Mouse (Mus musculus): Measurements from ENCODE around the gene Me1. TPM values are rescaled to one million over a fixed set of nuclear protein-coding genes. Genes with fewer than 3 reads are reported as not detected.
"Not testable (repeated sequence)": the region's sequence is repeated elsewhere in the genome, so short reads cannot be mapped to it uniquely, and the experiment has no call there.

Me1 gene
- total RNA-seq, 1 experiment from 2014 or later, result not detected

DNA sequence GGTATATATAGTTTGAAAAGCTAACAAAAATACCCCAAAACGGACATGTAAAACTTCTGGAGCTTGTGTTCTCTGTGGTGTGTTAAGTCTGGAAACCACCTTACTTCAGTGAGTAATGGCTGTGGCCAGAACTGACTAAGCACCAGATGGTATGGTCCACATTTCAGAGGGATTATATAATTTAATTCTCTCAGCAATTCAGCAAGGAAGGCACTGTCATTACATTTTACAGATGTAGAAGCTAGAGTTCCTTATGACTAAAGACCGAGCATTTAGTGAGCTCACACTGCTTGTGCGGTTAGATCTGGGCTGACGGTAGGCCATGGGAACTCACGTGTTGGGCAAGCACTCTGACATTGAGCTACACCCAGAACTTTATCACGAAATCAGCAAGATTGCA, 71.0 kb downstream of the Me1 start:
- no peak for ATAC-seq (ENCODE audit: extremely low read depth, insufficient number of reproducible peaks, low FRiP score, poor library complexity, severe bottlenecking)

DNA sequence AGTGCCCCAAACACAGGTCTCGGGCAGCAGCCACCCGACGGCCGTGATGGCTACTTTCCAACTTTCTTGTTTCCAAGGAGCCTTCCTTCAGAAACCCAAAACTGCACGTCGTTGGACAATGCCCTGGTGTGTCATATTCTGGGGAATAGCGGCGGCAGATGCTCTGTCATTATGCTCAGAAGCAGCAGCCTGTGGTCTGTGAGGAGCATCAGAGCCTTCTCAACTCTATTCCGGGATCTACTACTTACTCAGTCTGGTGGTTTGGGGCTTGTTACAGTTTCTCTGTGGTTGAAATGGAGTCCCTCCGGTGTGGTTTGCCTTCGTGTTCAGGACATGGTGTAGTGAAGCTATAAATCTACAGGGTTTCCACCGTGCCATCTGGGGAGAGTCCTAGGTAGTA, 71.7 kb downstream of the Me1 start:
- ATAC-seq (ENCODE audit: extremely low read depth, insufficient number of reproducible peaks, low FRiP score, poor library complexity, severe bottlenecking), result no peak

- ATAC-seq (ENCODE audit: extremely low read depth, insufficient number of reproducible peaks, low FRiP score, poor library complexity, severe bottlenecking), result no peak
Observed at GRCm38 (mm10) chr9:86622062-86622461, 73.7 kb downstream of the Me1 start.

DNA sequence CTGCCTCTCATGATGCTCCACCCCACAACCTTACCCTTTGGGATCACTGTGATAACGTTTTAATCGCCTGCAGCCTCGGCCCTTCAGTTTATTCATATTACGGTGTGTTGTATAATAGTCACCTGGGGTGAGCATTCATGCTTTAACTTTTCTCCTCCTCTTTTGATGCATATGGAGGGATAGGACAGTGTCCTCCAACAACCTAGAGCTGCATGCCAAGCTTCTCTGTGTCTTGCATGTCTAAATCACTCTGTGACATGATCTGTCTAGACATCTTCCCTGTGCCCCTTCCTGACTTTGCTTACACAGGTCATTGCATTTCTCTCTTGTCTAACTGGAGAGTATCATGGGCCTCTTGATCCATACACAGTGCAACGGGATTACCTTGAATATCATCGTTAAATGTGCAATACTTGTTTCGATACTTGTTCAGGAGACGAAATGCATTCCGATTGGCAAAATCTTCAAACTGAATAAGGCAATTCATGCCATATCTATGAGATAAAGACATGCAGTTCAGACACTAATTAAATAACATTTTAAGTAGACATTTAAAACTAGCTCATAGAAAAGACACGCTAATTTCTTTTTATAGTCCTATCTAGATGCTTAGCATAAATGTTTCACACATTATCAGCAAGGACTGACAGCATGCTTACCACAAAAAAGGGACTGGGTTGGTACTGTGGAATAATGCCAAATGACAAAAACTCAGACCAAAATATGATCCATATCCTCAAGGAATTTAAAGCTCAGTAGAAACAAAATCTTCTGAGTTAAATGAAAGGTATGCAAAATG, 76.2 kb downstream of the Me1 start:
- ATAC-seq (ENCODE audit: extremely low read depth, insufficient number of reproducible peaks, low FRiP score, poor library complexity, severe bottlenecking), result no peak

DNA sequence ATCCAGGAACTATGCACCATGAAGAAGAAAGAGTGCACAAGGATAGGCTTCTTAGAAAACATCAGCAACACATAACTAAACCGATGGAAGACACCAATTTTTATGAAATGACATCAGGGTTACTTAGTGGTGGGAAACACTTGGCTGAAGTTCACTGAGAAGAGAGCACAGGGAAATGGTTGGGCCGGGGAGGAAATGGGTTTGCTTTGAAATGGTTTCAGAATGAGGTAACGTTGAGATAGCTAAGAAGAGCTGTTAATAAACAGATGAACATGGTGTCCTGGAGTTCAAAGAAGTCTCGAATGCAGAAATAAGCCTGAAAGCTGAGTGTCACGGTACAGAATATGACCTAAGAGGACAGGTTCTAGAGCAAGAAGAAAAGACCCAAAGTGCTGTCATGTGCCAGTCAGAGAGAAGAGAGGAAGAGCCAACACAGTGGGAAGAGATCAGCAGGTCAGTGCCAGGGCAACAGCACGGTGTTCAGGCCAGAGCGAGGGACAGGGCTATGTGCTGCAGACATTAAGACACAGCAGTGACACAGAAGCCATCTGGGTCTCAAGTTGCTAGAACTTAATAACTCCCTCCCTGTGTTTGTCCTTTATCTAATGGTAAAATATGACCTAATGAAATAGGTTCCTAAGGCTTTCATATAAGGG, 77.8 kb downstream of the Me1 start:
- ATAC-seq (ENCODE audit: extremely low read depth, insufficient number of reproducible peaks, low FRiP score, poor library complexity, severe bottlenecking), result no peak

DNA sequence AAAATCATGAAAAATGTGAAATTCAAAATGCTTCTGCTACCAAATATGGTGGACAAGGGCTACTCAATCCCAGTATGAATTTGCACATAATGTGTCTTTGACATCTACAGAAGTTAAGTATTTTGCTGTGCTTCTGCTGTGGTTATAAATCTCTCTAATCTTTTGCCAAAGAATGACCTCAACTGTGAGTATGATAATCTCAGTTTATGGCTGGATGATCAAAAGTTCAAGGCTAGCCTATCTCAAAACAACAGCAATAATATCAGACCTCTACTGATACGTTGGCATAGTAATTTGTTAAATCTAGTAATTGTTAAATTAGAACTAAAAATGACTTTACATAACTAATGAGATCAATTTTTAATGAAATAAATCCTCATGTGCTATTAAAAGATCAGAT, 80.0 kb downstream of the Me1 start:
- ATAC-seq (ENCODE audit: extremely low read depth, insufficient number of reproducible peaks, low FRiP score, poor library complexity, severe bottlenecking), result no peak

DNA sequence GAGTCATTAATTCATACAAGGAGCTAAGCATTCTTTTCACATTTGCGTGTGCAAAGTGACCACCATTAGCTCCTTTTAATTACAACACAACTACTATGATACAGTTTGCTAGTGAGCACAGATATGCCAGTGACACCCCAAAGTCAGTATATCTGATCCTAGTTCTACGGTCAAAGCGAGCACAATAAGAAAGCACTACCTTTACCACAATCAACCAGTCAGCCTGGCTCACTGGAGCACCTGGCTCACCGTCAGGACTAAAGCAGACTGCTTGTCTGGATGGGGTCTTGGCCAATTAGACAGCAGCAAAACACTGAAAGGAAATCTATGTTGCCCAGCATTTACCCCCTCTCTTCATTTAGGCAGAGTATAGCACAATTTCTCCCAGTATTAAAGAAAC, 83.7 kb downstream of the Me1 start:
- no peak for ATAC-seq (ENCODE audit: extremely low read depth, insufficient number of reproducible peaks, low FRiP score, poor library complexity, severe bottlenecking)

DNA sequence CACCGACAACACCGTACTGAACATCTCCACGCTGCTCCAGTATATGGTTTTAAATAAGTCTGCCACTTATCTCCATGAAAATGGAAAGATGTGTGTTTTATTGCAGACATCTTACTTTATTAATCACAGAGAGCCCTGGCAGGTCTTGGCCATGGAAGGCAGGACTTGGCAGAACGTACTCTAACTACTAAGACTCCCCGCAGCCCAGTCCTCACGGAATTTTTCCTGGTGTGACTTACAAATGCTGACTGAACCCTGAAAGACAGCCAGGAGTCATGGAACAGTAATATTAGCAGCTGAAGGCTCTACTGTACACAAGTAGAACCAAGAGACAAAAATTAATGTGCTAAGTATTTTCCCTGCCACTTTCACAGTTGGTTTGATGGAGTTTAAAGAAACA, 90.0 kb downstream of the Me1 start:
- no peak for ATAC-seq (ENCODE audit: extremely low read depth, insufficient number of reproducible peaks, low FRiP score, poor library complexity, severe bottlenecking)

- ATAC-seq (ENCODE audit: extremely low read depth, insufficient number of reproducible peaks, low FRiP score, poor library complexity, severe bottlenecking), result no peak
Observed at GRCm38 (mm10) chr9:86599723-86600303, 95.9 kb downstream of the Me1 start.

DNA sequence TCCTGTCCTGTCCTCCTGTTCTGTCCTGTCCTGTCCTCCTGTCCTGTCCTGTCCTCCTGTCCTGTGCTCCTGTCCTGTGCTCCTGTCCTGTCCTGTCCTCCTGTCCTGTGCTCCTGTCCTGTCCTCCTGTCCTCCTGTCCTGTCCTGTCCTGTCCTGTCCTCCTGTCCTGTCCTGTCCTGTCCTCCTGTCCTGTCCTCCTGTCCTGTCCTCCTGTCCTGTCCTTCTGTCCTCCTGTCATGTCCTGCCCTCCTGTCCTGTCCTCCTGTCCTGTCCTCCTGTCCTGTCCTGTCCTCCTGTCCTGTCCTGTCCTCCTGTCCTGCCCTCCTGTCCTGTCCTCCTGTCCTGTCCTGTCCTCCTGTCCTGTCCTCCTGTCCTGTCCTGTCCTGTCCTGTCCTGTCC, 98.8 kb downstream of the Me1 start:
- ATAC-seq (ENCODE audit: extremely low read depth, insufficient number of reproducible peaks, low FRiP score, poor library complexity, severe bottlenecking), result not testable (repeated sequence)

DNA sequence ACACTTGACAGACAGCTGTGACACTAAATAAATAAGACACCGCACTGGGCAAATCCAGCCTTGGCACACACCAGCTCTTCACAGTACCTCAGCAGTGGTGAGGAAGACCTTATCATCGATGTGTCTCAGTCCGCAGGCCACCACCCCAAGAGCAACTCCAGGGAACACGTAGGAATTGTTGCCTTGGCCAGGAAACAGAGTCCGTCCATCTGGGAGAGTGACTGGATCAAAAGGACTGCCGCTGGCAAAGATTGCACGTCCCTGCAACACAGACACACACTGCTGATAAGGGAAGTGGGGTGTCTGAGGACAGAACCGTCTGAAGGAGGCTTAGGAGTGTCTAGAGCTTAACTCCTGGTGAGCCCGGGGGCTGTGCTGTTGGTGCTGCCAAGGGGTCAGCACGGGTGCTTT, 101.4 kb downstream of the Me1 start:
- not testable (repeated sequence) for ATAC-seq (ENCODE audit: extremely low read depth, insufficient number of reproducible peaks, low FRiP score, poor library complexity, severe bottlenecking)

DNA sequence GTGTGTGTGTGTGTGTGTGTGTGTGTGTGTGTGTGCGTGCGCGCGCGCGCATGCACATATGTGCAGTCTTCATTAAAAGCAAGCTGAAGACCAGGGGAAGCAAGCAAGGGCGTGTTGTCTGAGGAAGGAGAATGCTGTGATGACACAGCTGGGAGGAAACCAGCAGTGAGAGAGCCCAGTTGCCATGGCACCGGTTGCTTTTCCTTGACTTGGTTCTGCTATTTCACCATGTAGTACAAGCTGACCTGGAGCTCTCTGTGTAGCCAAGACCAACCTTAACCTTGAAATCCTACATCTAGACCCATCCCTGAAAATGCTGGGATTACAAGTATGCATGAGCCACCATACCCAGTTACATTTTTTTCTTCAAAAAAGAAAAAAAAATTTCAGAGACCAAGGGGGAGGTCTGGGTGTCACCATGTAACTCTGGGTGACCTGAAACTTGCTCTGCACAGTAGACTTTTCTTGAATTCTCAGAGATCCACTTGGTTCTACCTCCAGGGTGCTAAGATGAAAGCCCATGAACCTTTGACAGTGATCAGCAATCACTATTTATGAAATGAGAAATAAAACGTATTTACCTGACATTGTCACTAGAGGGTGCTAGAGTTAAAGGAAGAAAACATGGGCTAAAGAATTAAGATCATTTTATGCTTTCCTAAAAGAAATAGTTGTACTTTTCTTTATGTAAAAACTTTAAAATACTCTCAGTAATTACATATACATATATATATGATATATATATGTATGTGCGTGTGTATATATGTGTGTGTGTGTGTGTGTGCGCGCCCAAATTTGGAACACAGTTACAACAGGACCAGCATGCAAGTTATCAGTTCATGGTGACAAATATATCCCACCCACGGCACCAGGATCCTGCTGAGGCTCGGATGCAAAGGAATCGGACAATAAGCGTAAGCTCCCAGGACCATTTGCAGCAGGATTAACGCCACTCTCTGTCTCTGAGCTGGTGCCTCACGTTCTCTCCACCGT, 102.8 kb downstream of the Me1 start:
- peak; percentile 71; the same call in 1 of the 2 replicates for ATAC-seq (ENCODE audit: extremely low read depth, insufficient number of reproducible peaks, low FRiP score, poor library complexity, severe bottlenecking)

GRCm38 (mm10) chr9:86587019-86587795, 108.5 kb downstream of the Me1 start:
- no peak for ATAC-seq (ENCODE audit: extremely low read depth, insufficient number of reproducible peaks, low FRiP score, poor library complexity, severe bottlenecking)

GRCm38 (mm10) chr9:86583740-86584139, 112.0 kb downstream of the Me1 start:
- ATAC-seq (ENCODE audit: extremely low read depth, insufficient number of reproducible peaks, low FRiP score, poor library complexity, severe bottlenecking), result peak; percentile 94

DNA sequence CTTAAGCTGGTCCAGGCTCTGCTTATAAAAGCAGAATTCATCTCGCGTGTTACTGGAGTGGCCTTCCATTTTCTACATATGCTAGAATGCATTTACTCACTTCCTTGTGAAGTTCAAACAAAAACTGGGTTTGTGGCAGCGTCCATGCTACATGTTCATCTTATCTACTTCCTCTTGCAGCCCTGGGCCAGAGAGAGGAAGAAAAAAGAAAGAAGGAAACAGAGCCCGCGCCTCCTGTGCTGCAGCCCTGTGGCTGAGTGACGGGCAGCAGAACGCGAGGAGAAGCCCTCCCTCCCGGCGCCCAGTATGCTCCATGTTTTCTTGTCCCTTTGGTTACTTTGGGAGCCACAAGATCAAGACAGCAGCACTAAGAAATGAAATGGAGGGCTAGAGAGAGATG, 116.1 kb downstream of the Me1 start:
- ATAC-seq (ENCODE audit: extremely low read depth, insufficient number of reproducible peaks, low FRiP score, poor library complexity, severe bottlenecking), result peak; percentile 37; the same call in 1 of the 2 replicates

- ATAC-seq (ENCODE audit: extremely low read depth, insufficient number of reproducible peaks, low FRiP score, poor library complexity, severe bottlenecking), result no peak
Observed at GRCm38 (mm10) chr9:86575178-86575577, 120.6 kb downstream of the Me1 start.

DNA sequence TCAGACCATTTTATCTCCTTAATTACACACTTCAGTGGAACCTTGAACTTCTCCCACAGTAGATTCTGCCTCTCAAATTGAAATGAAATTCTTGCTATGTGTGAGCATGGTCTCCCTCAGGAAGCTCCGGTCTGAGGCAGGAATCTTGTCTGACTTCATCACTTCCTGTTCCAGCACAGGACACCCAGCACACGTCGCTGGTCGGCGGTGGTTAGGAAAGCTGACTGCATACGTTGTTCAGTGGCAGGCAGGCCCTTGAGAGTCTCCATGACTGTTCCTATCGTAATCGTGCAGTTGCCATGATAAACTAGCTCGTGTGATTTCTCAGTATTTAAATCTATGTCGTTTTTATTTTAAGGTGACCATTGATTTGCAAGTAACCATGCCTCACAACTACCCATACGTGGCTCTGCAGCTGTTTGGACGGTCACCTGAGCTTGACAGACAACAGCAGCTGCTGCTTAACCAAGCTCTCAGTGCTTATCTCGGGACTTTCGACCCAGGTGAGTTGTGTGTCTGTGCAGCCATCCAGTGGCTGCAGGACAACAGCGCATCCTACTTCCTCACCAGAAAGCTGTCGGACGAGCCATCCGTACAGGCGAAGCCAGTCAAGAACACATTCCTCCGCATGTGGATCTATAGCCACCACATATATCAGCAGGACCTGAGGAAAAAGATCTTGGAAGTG, 122.0 kb downstream of the Me1 start:
- ATAC-seq (ENCODE audit: extremely low read depth, insufficient number of reproducible peaks, low FRiP score, poor library complexity, severe bottlenecking), result no peak
